Mouse (Mus musculus) heart, adult 18-20 months (tissue): ENCODE measurements around the gene Tmem234. TPM values are rescaled to one million over a fixed set of nuclear protein-coding genes. Genes with fewer than 3 reads are reported as not detected.
A peak's percentile ranks its signal among the peaks of the same experiment; 100 is the strongest.

Experiments used
- DNase-seq, 2 experiments: peaks; one replicate each; pipeline ENCODE4 v3.0.0; 2021 to 2022; ENCODE audit warnings: mixed read lengths in 1 of 2
- microRNA-seq, 2 experiments: library from miRNA; unstranded; fragments of <30 nt; microRNA quantifications; one replicate each; pipeline ENCODE4 v1.2.0; 2022
- total RNA-seq, 2 experiments: library from RNA; stranded (reverse); gene quantifications; 2 replicates each; pipeline ENCODE4 v1.2.3; 2021

Tmem234 gene
- total RNA-seq, 2 experiments from 2014 or later: 40.6 to 45.1 TPM

DNA sequence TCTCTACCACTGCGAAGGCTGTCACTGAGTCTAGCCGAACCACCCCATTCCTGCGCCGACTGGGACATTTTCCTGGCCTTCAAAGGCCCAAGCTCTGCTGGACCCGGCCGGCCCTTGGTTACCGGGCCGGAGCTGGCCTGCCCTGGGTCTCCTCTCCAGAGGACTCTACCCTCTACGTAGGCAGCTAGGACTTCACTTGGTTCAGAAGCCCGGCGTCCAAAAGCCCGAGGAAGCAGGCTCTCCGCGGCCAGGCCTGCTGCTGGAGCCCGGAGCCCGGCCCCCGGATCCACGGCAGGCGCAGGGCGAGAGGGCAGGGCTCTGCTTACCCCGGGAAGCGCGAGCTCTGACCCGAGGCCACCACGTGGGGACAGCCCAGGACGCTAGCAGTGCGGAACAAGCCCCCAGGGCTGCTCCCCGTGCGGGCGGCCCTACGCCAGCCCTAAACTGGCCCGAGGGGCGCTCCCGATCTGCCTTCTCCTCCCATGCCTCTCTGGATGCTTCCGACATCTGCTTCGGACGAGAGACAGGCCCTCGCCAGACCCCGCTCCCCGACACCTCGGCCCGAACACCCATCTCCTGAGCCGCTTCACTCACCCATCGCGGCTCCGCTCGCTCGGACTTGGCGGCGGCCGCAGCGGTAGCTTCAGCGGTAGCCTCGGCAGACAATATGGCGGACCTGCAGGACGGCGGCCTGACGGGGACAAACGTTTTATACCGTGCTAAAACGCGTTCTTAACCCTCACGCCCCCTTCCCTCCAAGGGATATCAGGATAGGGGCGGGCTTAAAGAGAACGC lies 71.8 kb downstream of the Tmem234 start, which contains the start of gene Kpna6:
Gene Kpna6, minus strand, starts transcription at position 685 of the 795 bp plus-strand sequence.
- peak; percentile 94 to 97 for DNase-seq

DNA sequence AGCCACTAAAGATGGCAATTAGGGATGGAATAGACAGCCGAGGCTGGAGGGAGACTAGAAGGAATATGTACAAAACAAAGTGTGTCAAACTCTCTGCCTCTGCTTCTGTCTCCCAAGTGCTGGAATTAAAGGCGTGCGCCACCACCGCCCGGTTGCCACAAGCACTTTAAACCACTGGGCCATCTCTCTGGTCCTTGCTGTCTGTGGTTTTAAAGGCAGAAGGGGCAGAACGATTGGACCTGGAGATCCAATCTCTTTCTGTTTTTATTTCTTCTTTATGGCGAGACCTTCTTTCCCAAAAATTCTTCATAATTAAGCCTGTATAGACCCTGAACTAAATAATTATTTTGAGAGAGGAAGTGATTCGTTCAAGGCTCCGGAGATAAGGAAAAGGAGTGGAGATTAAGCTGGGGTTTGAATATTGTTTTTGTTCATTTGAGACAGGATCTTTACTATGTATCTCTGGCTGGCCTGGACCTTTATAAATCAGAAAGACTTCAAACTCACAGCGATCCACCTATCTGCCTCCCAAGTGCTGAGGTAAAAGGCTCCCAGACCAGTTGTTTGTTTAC lies 72.5 kb downstream of the Tmem234 start:
- peak in 1 of 2 experiments; percentile 21 for DNase-seq

Small RNA genes lying within 50 kb of the gene (microRNA-seq; reads per million reads assigned to microRNA genes)
- gene Mir8119: 0 reads per million in 2 experiments

Other genes with a start within 250 kb of the Tmem234 start
- gene Zbtb8a, start 222.6 kb upstream of the Tmem234 start, total RNA-seq: 1 to 10 TPM; 2.9 to 3.0 TPM
- gene Zbtb8b, start 159.8 kb upstream of the Tmem234 start, total RNA-seq: under 1 TPM in 1 of 2 experiments, not detected in 1; 0.69 TPM
- gene Bsdc1, start 139.1 kb upstream of the Tmem234 start, total RNA-seq: 10 to 100 TPM; 46.7 to 49.1 TPM
- not detected for gene Tssk3, start 109.6 kb upstream of the Tmem234 start, total RNA-seq
- under 1 TPM in 1 of 2 experiments, not detected in 1; 0.57 TPM for gene Fam229a, start 109.5 kb upstream of the Tmem234 start, total RNA-seq
- gene Marcksl1, start 87.1 kb upstream of the Tmem234 start, total RNA-seq: 1 to 10 TPM; 4.5 to 4.7 TPM
- 10 to 100 TPM; 12.5 to 17.5 TPM for gene Hdac1, start 58.0 kb upstream of the Tmem234 start, total RNA-seq
- 1 to 10 TPM in 1 of 2 experiments, under 1 TPM in 1; 0.32 to 5.0 TPM for gene Lck, start 27.0 kb upstream of the Tmem234 start, total RNA-seq
- gene Fam167b, start 22.1 kb upstream of the Tmem234 start, total RNA-seq: under 1 TPM in 1 of 2 experiments, not detected in 1; 0.44 TPM
- gene Eif3i, start within 50 bp of the Tmem234 start, total RNA-seq: 100 to 1,000 TPM; 114 to 126 TPM
- gene Dcdc2b, start 13.6 kb downstream of the Tmem234 start, total RNA-seq: under 1 TPM; 0.74 to 0.90 TPM
- gene Iqcc, start 18.4 kb downstream of the Tmem234 start, total RNA-seq: 10 to 100 TPM; 16.4 to 18.8 TPM
- 10 to 100 TPM; 14.2 to 15.0 TPM for gene Ccdc28b, start 23.3 kb downstream of the Tmem234 start, total RNA-seq
- gene Txlna, start 40.4 kb downstream of the Tmem234 start, total RNA-seq: 10 to 100 TPM; 22.8 to 24.4 TPM
- 10 to 100 TPM; 68.5 to 75.2 TPM for gene Kpna6, start 72.1 kb downstream of the Tmem234 start, total RNA-seq
- 1 to 10 TPM; 4.1 to 4.5 TPM for gene Tmem39b, start 96.2 kb downstream of the Tmem234 start, total RNA-seq
- gene Khdrbs1, start 141.6 kb downstream of the Tmem234 start, total RNA-seq: 10 to 100 TPM; 34.3 to 38.7 TPM
- gene Ptp4a2, start 210.6 kb downstream of the Tmem234 start, total RNA-seq: 100 to 1,000 TPM; 202 to 222 TPM